Mouse (Mus musculus): ENCODE results near the gene Vnn3. TPM values are rescaled to one million over a fixed set of nuclear protein-coding genes. Genes with fewer than 3 reads are reported as not detected.
A peak's percentile ranks its signal among the peaks of the same experiment; 100 is the strongest.

The Vnn3 gene
- 0.30 and 0.38 TPM in 2 replicates for polyA plus RNA-seq (2012; rRNA removed)

DNA sequence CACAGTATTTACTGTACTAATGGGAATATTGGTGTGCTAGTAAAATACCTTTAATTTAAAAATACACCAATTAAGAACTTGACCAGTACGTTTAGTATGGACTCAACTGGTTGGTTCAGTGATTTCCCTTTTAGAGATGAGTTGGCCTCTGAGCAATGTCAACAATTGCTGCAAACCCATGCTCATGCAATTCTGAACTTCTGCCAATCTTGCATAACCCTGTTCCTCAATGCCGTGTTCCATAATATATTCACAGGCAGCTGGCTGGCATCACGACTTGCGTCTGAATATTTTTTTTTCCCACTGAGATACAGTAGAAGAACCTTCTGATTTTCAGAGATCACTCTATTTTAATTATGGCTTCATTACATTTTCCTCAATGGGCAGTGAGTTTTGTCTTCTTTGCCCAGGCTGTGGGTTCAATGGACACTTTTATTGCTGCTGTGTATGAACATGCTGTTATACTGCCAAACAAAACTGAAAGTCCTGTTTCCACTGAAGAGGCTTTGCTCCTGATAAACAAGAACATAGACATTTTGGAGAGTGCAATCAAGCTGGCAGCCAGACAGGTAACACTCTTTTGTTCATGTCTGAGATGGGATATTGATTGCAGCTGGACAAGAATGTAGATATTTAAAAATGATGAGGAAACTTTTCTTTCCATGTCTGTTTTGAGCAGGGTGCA, at the start of gene Vnn3:
TSS of gene Vnn3 (plus strand) at position 235 of the 685 bp plus-strand sequence.
- H3K4me3 ChIP-seq (ENCODE audit: control insufficient read depth, low read depth, low read length) = no peak within 1 kb of the TSS
- H3K27ac ChIP-seq (ENCODE audit: control insufficient read depth, insufficient read depth, low read depth, low read length) = no peak within 1 kb of the TSS
- no peaks in the 10 kb centered on the region for H3K27me3 ChIP-seq (ENCODE audit: control insufficient read depth, insufficient read depth, low read length)
- TF ChIP-seq CTCF (IDR thresholded peaks at IDR 0.05; ENCODE audit: control insufficient read depth, insufficient read depth, insufficient replicate concordance, low read depth, low read length) (no peak), POLR2A (IDR thresholded peaks at IDR 0.05; ENCODE audit: control insufficient read depth, low read depth, low read length) (no peak)
- no peaks in the 10 kb centered on the region for H3K4me1 ChIP-seq (ENCODE audit: control insufficient read depth, insufficient read depth, low read length)
- H3K36me3 ChIP-seq (ENCODE audit: control insufficient read depth, insufficient read depth, low read length) = no peaks in the 10 kb centered on the region

DNA sequence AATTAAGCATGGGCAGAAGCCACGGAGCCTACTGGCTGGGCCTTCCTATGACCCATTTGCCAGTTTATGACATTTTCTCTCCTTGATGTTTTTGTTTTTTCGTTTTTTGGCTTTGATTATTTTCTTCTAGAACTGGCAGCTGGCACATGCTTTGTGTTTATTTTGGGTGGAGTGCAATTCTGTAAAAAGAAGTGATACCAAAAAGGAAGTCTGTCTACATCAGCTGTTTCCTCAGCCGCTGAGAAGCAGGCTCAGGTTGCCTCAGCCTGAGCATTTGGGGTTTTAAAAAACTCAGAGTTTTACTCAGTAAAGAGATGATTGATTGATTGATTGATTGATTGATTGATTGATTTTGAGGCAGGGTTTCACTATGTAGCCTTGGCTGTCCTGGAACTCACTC, 48.4 kb upstream of the Vnn3 start:
- no peaks in the 10 kb centered on the region for H3K4me1 ChIP-seq (ENCODE audit: control insufficient read depth, insufficient read depth, low read length)
- H3K36me3 ChIP-seq (ENCODE audit: control insufficient read depth, insufficient read depth, low read length) = no peaks in the 10 kb centered on the region
- H3K27me3 ChIP-seq (ENCODE audit: control insufficient read depth, insufficient read depth, low read length) = no peaks in the 10 kb centered on the region
- H3K4me3 ChIP-seq (ENCODE audit: control insufficient read depth, low read depth, low read length) = no peak overlapping the region
- no peak for TF ChIP-seq POLR2A (IDR thresholded peaks at IDR 0.05; ENCODE audit: control insufficient read depth, low read depth, low read length)
- no peak for TF ChIP-seq CTCF (IDR thresholded peaks at IDR 0.05; ENCODE audit: control insufficient read depth, insufficient read depth, insufficient replicate concordance, low read depth, low read length)
- no peak overlapping the region for H3K27ac ChIP-seq (ENCODE audit: control insufficient read depth, insufficient read depth, low read depth, low read length)

- H3K4me3 ChIP-seq (ENCODE audit: control insufficient read depth, low read depth, low read length) = no peak overlapping the region
- H3K36me3 ChIP-seq (ENCODE audit: control insufficient read depth, insufficient read depth, low read length) = no peaks in the 10 kb centered on the region
- no peaks in the 10 kb centered on the region for H3K27me3 ChIP-seq (ENCODE audit: control insufficient read depth, insufficient read depth, low read length)
- no peak overlapping the region for H3K27ac ChIP-seq (ENCODE audit: control insufficient read depth, insufficient read depth, low read depth, low read length)
- TF ChIP-seq POLR2A (IDR thresholded peaks at IDR 0.05; ENCODE audit: control insufficient read depth, low read depth, low read length) (no peak), CTCF (IDR thresholded peaks at IDR 0.05; ENCODE audit: control insufficient read depth, insufficient read depth, insufficient replicate concordance, low read depth, low read length) (no peak)
- H3K4me1 ChIP-seq (ENCODE audit: control insufficient read depth, insufficient read depth, low read length) = no peaks in the 10 kb centered on the region
These were observed 46.6 kb upstream of the Vnn3 start for GRCm38 (mm10) chr10:23804665-23805064.

- TF ChIP-seq POLR2A (IDR thresholded peaks at IDR 0.05; ENCODE audit: control insufficient read depth, low read depth, low read length) (no peak), CTCF (IDR thresholded peaks at IDR 0.05; ENCODE audit: control insufficient read depth, insufficient read depth, insufficient replicate concordance, low read depth, low read length) (no peak)
- Histone ChIP-seq H3K36me3 (ENCODE audit: control insufficient read depth, insufficient read depth, low read length) (no peaks in the 10 kb centered on the region), H3K27ac (ENCODE audit: control insufficient read depth, insufficient read depth, low read depth, low read length) (no peak overlapping the region), H3K4me3 (ENCODE audit: control insufficient read depth, low read depth, low read length) (no peak overlapping the region), H3K27me3 (ENCODE audit: control insufficient read depth, insufficient read depth, low read length) (no peaks in the 10 kb centered on the region), H3K4me1 (ENCODE audit: control insufficient read depth, insufficient read depth, low read length) (no peaks in the 10 kb centered on the region)
These were observed 45.1 kb upstream of the Vnn3 start for GRCm38 (mm10) chr10:23806201-23806600.

- Histone ChIP-seq H3K27ac (ENCODE audit: control insufficient read depth, insufficient read depth, low read depth, low read length) (no peak overlapping the region), H3K36me3 (ENCODE audit: control insufficient read depth, insufficient read depth, low read length) (no peaks in the 10 kb centered on the region), H3K27me3 (ENCODE audit: control insufficient read depth, insufficient read depth, low read length) (no peaks in the 10 kb centered on the region), H3K4me1 (ENCODE audit: control insufficient read depth, insufficient read depth, low read length) (no peaks in the 10 kb centered on the region), H3K4me3 (ENCODE audit: control insufficient read depth, low read depth, low read length) (no peak overlapping the region)
- no peak for TF ChIP-seq POLR2A (IDR thresholded peaks at IDR 0.05; ENCODE audit: control insufficient read depth, low read depth, low read length)
- TF ChIP-seq CTCF (IDR thresholded peaks at IDR 0.05; ENCODE audit: control insufficient read depth, insufficient read depth, insufficient replicate concordance, low read depth, low read length) = peak; percentile 20; the same call in 1 of the 2 replicates
These were observed 39.4 kb upstream of the Vnn3 start for GRCm38 (mm10) chr10:23811635-23812437.

- H3K4me1 ChIP-seq (ENCODE audit: control insufficient read depth, insufficient read depth, low read length) = no peaks in the 10 kb centered on the region
- H3K27me3 ChIP-seq (ENCODE audit: control insufficient read depth, insufficient read depth, low read length) = no peaks in the 10 kb centered on the region
- TF ChIP-seq CTCF (IDR thresholded peaks at IDR 0.05; ENCODE audit: control insufficient read depth, insufficient read depth, insufficient replicate concordance, low read depth, low read length) (no peak), POLR2A (IDR thresholded peaks at IDR 0.05; ENCODE audit: control insufficient read depth, low read depth, low read length) (no peak)
- H3K27ac ChIP-seq (ENCODE audit: control insufficient read depth, insufficient read depth, low read depth, low read length) = no peak overlapping the region
- no peak overlapping the region for H3K4me3 ChIP-seq (ENCODE audit: control insufficient read depth, low read depth, low read length)
- H3K36me3 ChIP-seq (ENCODE audit: control insufficient read depth, insufficient read depth, low read length) = no peaks in the 10 kb centered on the region
These were observed 38.9 kb upstream of the Vnn3 start for GRCm38 (mm10) chr10:23812438-23812759.
